Mouse (Mus musculus) intestine, postnatal 0 days (tissue): Measurements from ENCODE around the gene Trit1. TPM values are rescaled to one million over a fixed set of nuclear protein-coding genes. Genes with fewer than 3 reads are reported as not detected.

Experiments used
- ATAC-seq: fragments of 200-750 bp; cut with Nextera tagmentation; 2 replicates; pipeline ENCODE4 v1.8.0; 2017; ENCODE audit warnings: mild to moderate bottlenecking, moderate TSS enrichment, moderate library complexity
- H3K27ac ChIP-seq: fragments of 300-500 bp; sonication (generic); 2 replicates; pipeline ENCODE4 v1.5.1; 2014; ENCODE audit warnings: mild to moderate bottlenecking, low read depth, low read length, moderate library complexity
- H3K27me3 ChIP-seq: fragments of 300-500 bp; sonication (generic); replicated peaks from 2 replicates; pipeline ENCODE4 v1.6.1; 2014; ENCODE audit warnings: low read length, mixed read lengths; ENCODE audit not compliant: control insufficient read depth, insufficient read depth
- H3K36me3 ChIP-seq: fragments of 300-500 bp; sonication (generic); 2 replicates; pipeline ENCODE4 v1.6.1; 2014; ENCODE audit warnings: mild to moderate bottlenecking, moderate library complexity; ENCODE audit not compliant: control insufficient read depth, insufficient read depth
- H3K4me1 ChIP-seq: fragments of 300-500 bp; sonication (generic); replicated peaks from 2 replicates; pipeline ENCODE4 v1.6.1; 2014; ENCODE audit warnings: antibody characterized with exemption, low read length, mixed read lengths; ENCODE audit not compliant: control insufficient read depth, insufficient read depth
- H3K4me2 ChIP-seq: fragments of 300-500 bp; sonication (generic); replicated peaks from 2 replicates; pipeline ENCODE4 v1.6.1; 2014; ENCODE audit warnings: low read depth, mild to moderate bottlenecking, moderate library complexity
- H3K4me3 ChIP-seq: fragments of 300-500 bp; sonication (generic); 2 replicates; pipeline ENCODE4 v1.5.1; 2014; ENCODE audit warnings: low read depth, low read length
- H3K9ac ChIP-seq: fragments of 300-500 bp; sonication (generic); 2 replicates; pipeline ENCODE4 v1.6.1; 2014; ENCODE audit warnings: mild to moderate bottlenecking, low read depth, low read length
- H3K9me3 ChIP-seq: fragments of 300-500 bp; sonication (generic); 2 replicates; pipeline ENCODE4 v1.6.1; 2016; ENCODE audit warnings: mixed run types; ENCODE audit not compliant: control insufficient read depth
- CTCF ChIP-seq: sonication (generic); IDR thresholded peaks from 2 replicates; pipeline ENCODE4 v1.5.1; 2016; ENCODE audit warnings: low read depth, mild to moderate bottlenecking, control low read depth, antibody characterized with exemption, moderate library complexity
- WGBS: fragments of 180-500 bp; shearing (Covaris S2); extraction: QIAGEN DNeasy Blood & Tissue Kit; methylation state at CpG from one replicate; pipeline ENCODE4 v1.1.7; 2014; 5-methylcytosine and 5-hydroxymethylcytosine counted together
- polyA plus RNA-seq: library from polyadenylated mRNA; unstranded; fragments of >200 nt; fragmentation: Nextera tagmentation; extraction: Ambion mirVana; gene quantifications from 2 replicates; pipeline ENCODE4 v1.2.1, GENCODE M21; 2015

Trit1 gene
- 5.6 and 5.8 TPM in 2 replicates for polyA plus RNA-seq

GRCm38 (mm10) chr4:123016451-123016957 lies at the start of gene Trit1:
TSS of gene Trit1 (plus strand) at chr4:123016597.
- peak; percentile 93 for ATAC-seq
- H3K27ac ChIP-seq = peak within 1 kb of the TSS; percentile 50; the same call in 1 of the 2 replicates
- WGBS = 0% methylated on average over 34 of the region's 34 CpGs
- no peaks in the 10 kb centered on the region for H3K9me3 ChIP-seq
- peak within 1 kb of the TSS; percentile 84 for H3K4me2 ChIP-seq
- peak within 1 kb of the TSS; percentile 77 for H3K4me3 ChIP-seq
- 0 out of 2 replicates have a peak, but pooled peaks cover 3% of the 10 kb centered on the region for H3K4me1 ChIP-seq
- H3K9ac ChIP-seq = peak within 1 kb of the TSS; percentile 85
- H3K36me3 ChIP-seq = no peaks in the 10 kb centered on the region
- H3K27me3 ChIP-seq = no peaks in the 10 kb centered on the region
- no peak for TF ChIP-seq CTCF

- Histone ChIP-seq H3K27me3 (no peaks in the 10 kb centered on the region), H3K27ac (no peak overlapping the region), H3K4me2 (no peak overlapping the region), H3K36me3 (no peaks in the 10 kb centered on the region), H3K9ac (no peak overlapping the region), H3K9me3 (no peaks in the 10 kb centered on the region), H3K4me1 (no peaks in the 10 kb centered on the region), H3K4me3 (no peak overlapping the region)
- ATAC-seq = no peak
- WGBS = 43% methylated on average over 4 of the region's 4 CpGs
- TF ChIP-seq CTCF = no peak
Observed at GRCm38 (mm10) chr4:122968106-122968505, 48.3 kb upstream of the Trit1 start.

- H3K4me2 ChIP-seq = no peak overlapping the region
- TF ChIP-seq CTCF = no peak
- no peak overlapping the region for H3K27ac ChIP-seq
- 79% methylated on average over 4 of the region's 4 CpGs for WGBS
- H3K36me3 ChIP-seq = no peaks in the 10 kb centered on the region
- no peaks in the 10 kb centered on the region for H3K9me3 ChIP-seq
- no peak for ATAC-seq
- no peaks in the 10 kb centered on the region for H3K27me3 ChIP-seq
- no peaks in the 10 kb centered on the region for H3K4me1 ChIP-seq
- H3K9ac ChIP-seq = no peak overlapping the region
- H3K4me3 ChIP-seq = no peak overlapping the region
Observed at GRCm38 (mm10) chr4:122971191-122971590, 45.2 kb upstream of the Trit1 start.

- WGBS = 81% methylated on average over 4 of the region's 4 CpGs
- no peaks in the 10 kb centered on the region for H3K27me3 ChIP-seq
- H3K4me3 ChIP-seq = no peak overlapping the region
- no peak overlapping the region for H3K9ac ChIP-seq
- no peak overlapping the region for H3K4me2 ChIP-seq
- ATAC-seq = no peak
- H3K36me3 ChIP-seq = no peaks in the 10 kb centered on the region
- no peak for TF ChIP-seq CTCF
- no peak overlapping the region for H3K27ac ChIP-seq
- no peaks in the 10 kb centered on the region for H3K4me1 ChIP-seq
- no peaks in the 10 kb centered on the region for H3K9me3 ChIP-seq
Observed at GRCm38 (mm10) chr4:122971646-122972045, 44.8 kb upstream of the Trit1 start.

GRCm38 (mm10) chr4:122972056-122972455 lies 44.3 kb upstream of the Trit1 start:
- H3K9ac ChIP-seq = no peak overlapping the region
- no peak overlapping the region for H3K27ac ChIP-seq
- no peak for TF ChIP-seq CTCF
- no peaks in the 10 kb centered on the region for H3K9me3 ChIP-seq
- no peak for ATAC-seq
- H3K36me3 ChIP-seq = no peaks in the 10 kb centered on the region
- H3K27me3 ChIP-seq = no peaks in the 10 kb centered on the region
- no peak overlapping the region for H3K4me2 ChIP-seq
- no peak overlapping the region for H3K4me3 ChIP-seq
- H3K4me1 ChIP-seq = no peaks in the 10 kb centered on the region
- 70% methylated on average over 8 of the region's 8 CpGs for WGBS

- H3K27me3 ChIP-seq = no peaks in the 10 kb centered on the region
- H3K4me1 ChIP-seq = peaks cover 7% of the 10 kb centered on the region; the same call in 1 of the 2 replicates
- H3K4me2 ChIP-seq = no peak overlapping the region
- WGBS = 67% methylated on average over 5 of the region's 5 CpGs
- H3K27ac ChIP-seq = peak overlapping the region; percentile 66
- no peak for TF ChIP-seq CTCF
- H3K9ac ChIP-seq = no peak overlapping the region
- H3K4me3 ChIP-seq = no peak overlapping the region
- no peaks in the 10 kb centered on the region for H3K36me3 ChIP-seq
- no peak for ATAC-seq
- no peaks in the 10 kb centered on the region for H3K9me3 ChIP-seq
Observed at GRCm38 (mm10) chr4:122974976-122975520, 41.3 kb upstream of the Trit1 start.
